Mouse (Mus musculus): ENCODE data around the gene 4933430I17Rik. TPM values are rescaled to one million over a fixed set of nuclear protein-coding genes. Genes with fewer than 3 reads are reported as not detected.

Gene 4933430I17Rik
- polyA plus RNA-seq, 1 experiment from 2014 or later: 0.41 TPM

DNA sequence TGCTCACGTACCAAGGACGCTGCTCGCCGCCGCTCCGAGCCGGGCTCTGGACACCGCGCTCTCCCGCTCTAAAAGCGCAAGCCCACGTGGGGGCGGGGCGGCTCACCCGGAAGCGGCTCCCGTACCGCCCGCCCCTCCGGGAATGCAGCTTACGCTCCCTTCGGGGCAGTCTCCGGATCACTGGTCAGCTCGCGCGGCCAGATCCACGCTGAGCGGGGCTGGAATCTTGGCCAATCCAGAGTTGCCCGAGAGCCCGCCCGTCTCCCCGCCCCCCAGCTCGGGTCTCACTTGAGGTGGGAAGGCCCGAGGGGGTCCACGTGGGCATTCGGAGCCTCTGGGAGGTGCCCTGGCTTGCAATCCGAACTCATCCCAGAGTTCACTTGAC lies 5.3 kb upstream of the 4933430I17Rik start, which contains the start of gene Alad:
Gene Alad (minus strand): TSS at position 70 of the 385 bp plus-strand sequence.
- Histone ChIP-seq H3K4me1 (ENCODE audit: control insufficient read depth, insufficient read depth, low read length) (peaks cover 43% of the 10 kb centered on the region), H3K9ac (ENCODE audit: low read length) (peak within 1 kb of the TSS; percentile 87), H3K27me3 (ENCODE audit: control insufficient read depth, insufficient read depth, low read length) (no peaks in the 10 kb centered on the region), H3K4me3 (ENCODE audit: low read length) (peak within 1 kb of the TSS; percentile 79), H3K36me3 (ENCODE audit: control insufficient read depth, insufficient read depth) (peaks cover 7% of the 10 kb centered on the region), H3K27ac (ENCODE audit: low read length) (peak within 1 kb of the TSS; percentile 79), H3K4me2 (ENCODE audit: low read depth, low read length) (peak within 1 kb of the TSS; percentile 91), H3K9me3 (replicated peaks; ENCODE audit: control insufficient read depth, low read length) (no peaks in the 10 kb centered on the region)
- ATAC-seq (replicated peaks; ENCODE audit: extremely low read depth, insufficient read depth, low FRiP score): peak; percentile 83
- WGBS: under 1% methylated on average over 37 of the region's 37 CpGs

DNA sequence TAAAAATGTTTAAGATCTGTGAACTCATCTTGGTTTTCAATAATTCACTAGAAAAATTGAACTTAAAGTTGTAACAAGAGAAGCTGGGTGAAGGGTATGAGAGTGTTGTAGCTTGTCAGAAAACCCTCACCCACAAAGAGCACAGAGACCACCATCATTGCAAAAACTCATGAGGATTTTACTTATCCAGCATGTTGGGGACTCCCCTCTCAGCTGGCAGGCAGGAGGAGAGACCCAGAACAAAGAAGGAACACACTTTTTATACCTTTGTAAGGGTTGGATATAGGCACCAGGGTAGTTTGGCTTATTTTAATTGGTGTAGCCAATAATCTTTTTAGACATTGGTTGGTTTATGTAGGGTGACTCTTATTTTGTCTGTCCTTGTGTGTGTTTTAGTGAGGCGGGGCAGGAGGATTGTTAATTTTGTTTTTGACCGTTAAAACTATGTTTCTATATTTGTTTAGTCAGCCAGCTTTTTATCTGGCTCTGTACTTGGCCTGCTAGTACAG lies 4.2 kb upstream of the 4933430I17Rik start:
- Histone ChIP-seq H3K27ac (ENCODE audit: low read length) (no peak overlapping the region), H3K4me2 (ENCODE audit: low read depth, low read length) (no peak overlapping the region), H3K4me3 (ENCODE audit: low read length) (no peak overlapping the region), H3K9ac (ENCODE audit: low read length) (no peak overlapping the region), H3K36me3 (ENCODE audit: control insufficient read depth, insufficient read depth) (peaks cover 7% of the 10 kb centered on the region), H3K4me1 (ENCODE audit: control insufficient read depth, insufficient read depth, low read length) (peaks cover 37% of the 10 kb centered on the region), H3K27me3 (ENCODE audit: control insufficient read depth, insufficient read depth, low read length) (no peaks in the 10 kb centered on the region), H3K9me3 (replicated peaks; ENCODE audit: control insufficient read depth, low read length) (no peaks in the 10 kb centered on the region)
- 73% methylated on average over 2 of the region's 2 CpGs for WGBS
- no peak for ATAC-seq (replicated peaks; ENCODE audit: extremely low read depth, insufficient read depth, low FRiP score)

- H3K9ac ChIP-seq (ENCODE audit: low read length): peak overlapping the region; percentile 51; the same call in 1 of the 2 replicates
- peak overlapping the region; percentile 88 for H3K4me3 ChIP-seq (ENCODE audit: low read length)
- H3K27ac ChIP-seq (ENCODE audit: low read length): no peak overlapping the region
- WGBS: under 1% methylated on average over 10 of the region's 10 CpGs
- ATAC-seq (replicated peaks; ENCODE audit: extremely low read depth, insufficient read depth, low FRiP score): no peak
- H3K9me3 ChIP-seq (replicated peaks; ENCODE audit: control insufficient read depth, low read length): no peaks in the 10 kb centered on the region
- peaks cover 9% of the 10 kb centered on the region for H3K4me1 ChIP-seq (ENCODE audit: control insufficient read depth, insufficient read depth, low read length)
- H3K27me3 ChIP-seq (ENCODE audit: control insufficient read depth, insufficient read depth, low read length): no peaks in the 10 kb centered on the region
- H3K4me2 ChIP-seq (ENCODE audit: low read depth, low read length): peak overlapping the region; percentile 59
- peaks cover 7% of the 10 kb centered on the region for H3K36me3 ChIP-seq (ENCODE audit: control insufficient read depth, insufficient read depth)
Observed at GRCm38 (mm10) chr4:62525489-62525811, 281 bp downstream of the 4933430I17Rik start.

- no peak for ATAC-seq (replicated peaks; ENCODE audit: extremely low read depth, insufficient read depth, low FRiP score)
- no peak overlapping the region for H3K27ac ChIP-seq (ENCODE audit: low read length)
- H3K4me2 ChIP-seq (ENCODE audit: low read depth, low read length): no peak overlapping the region
- H3K9me3 ChIP-seq (replicated peaks; ENCODE audit: control insufficient read depth, low read length): no peaks in the 10 kb centered on the region
- no peak overlapping the region for H3K4me3 ChIP-seq (ENCODE audit: low read length)
- H3K4me1 ChIP-seq (ENCODE audit: control insufficient read depth, insufficient read depth, low read length): peaks cover 9% of the 10 kb centered on the region
- H3K9ac ChIP-seq (ENCODE audit: low read length): no peak overlapping the region
- no peaks in the 10 kb centered on the region for H3K27me3 ChIP-seq (ENCODE audit: control insufficient read depth, insufficient read depth, low read length)
- 69% methylated on average over 2 of the region's 2 CpGs for WGBS
- peaks cover 7% of the 10 kb centered on the region for H3K36me3 ChIP-seq (ENCODE audit: control insufficient read depth, insufficient read depth)
Observed at GRCm38 (mm10) chr4:62526256-62526655, 1.1 kb downstream of the 4933430I17Rik start.

DNA sequence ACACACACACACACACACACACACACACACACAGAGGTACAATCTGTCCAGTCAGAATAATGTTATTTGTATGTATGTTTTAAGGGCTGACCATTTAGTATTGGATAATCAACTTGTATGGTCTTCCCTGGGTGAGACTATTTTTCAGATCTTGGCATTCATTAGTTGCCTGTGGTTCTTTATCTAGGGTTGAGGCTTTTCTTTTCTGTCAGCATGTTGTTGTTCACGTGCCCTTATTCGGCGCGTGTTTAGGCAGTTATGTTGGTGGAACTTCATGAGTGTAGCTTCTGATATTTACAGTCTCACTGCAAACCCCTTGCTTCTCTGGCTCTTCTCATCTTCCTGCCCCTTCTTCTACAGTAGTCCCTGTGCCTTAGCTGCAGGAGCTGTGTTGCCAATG lies 2.5 kb downstream of the 4933430I17Rik start:
- Histone ChIP-seq H3K4me2 (ENCODE audit: low read depth, low read length) (no peak overlapping the region), H3K4me1 (ENCODE audit: control insufficient read depth, insufficient read depth, low read length) (peaks cover 9% of the 10 kb centered on the region), H3K9ac (ENCODE audit: low read length) (no peak overlapping the region), H3K27me3 (ENCODE audit: control insufficient read depth, insufficient read depth, low read length) (no peaks in the 10 kb centered on the region), H3K36me3 (ENCODE audit: control insufficient read depth, insufficient read depth) (peaks cover 4% of the 10 kb centered on the region), H3K4me3 (ENCODE audit: low read length) (no peak overlapping the region), H3K9me3 (replicated peaks; ENCODE audit: control insufficient read depth, low read length) (no peaks in the 10 kb centered on the region), H3K27ac (ENCODE audit: low read length) (no peak overlapping the region)
- ATAC-seq (replicated peaks; ENCODE audit: extremely low read depth, insufficient read depth, low FRiP score): no peak
- WGBS: 69% methylated on average over 4 of the region's 4 CpGs

DNA sequence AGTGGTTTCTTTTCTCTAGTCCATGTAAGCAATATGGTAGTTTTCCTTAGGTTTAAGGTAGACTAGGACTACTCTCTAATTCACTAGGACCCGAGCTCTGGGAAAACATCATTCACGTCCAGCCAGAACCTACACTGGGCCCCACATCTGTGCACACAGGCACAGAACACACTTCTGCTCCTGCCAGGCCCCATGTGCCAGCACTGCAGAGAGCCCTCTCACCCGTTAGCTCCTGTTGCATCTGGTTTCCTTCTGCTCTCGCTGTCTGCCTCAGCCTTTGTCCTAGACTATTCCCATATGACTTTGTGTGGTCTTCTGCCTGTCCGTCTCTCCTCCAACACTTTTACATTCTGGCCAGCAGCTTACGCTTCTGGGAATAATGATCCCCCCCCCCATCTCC lies 8.6 kb downstream of the 4933430I17Rik start:
- Histone ChIP-seq H3K9ac (ENCODE audit: low read length) (no peak overlapping the region), H3K4me3 (ENCODE audit: low read length) (no peak overlapping the region), H3K27ac (ENCODE audit: low read length) (no peak overlapping the region), H3K4me2 (ENCODE audit: low read depth, low read length) (no peak overlapping the region), H3K36me3 (ENCODE audit: control insufficient read depth, insufficient read depth) (no peaks in the 10 kb centered on the region), H3K27me3 (ENCODE audit: control insufficient read depth, insufficient read depth, low read length) (no peaks in the 10 kb centered on the region), H3K9me3 (replicated peaks; ENCODE audit: control insufficient read depth, low read length) (no peaks in the 10 kb centered on the region), H3K4me1 (ENCODE audit: control insufficient read depth, insufficient read depth, low read length) (no peaks in the 10 kb centered on the region)
- no peak for ATAC-seq (replicated peaks; ENCODE audit: extremely low read depth, insufficient read depth, low FRiP score)
- 72% methylated on average over 6 of the region's 6 CpGs for WGBS

- Histone ChIP-seq H3K4me3 (ENCODE audit: low read length) (no peak overlapping the region), H3K27ac (ENCODE audit: low read length) (no peak overlapping the region), H3K27me3 (ENCODE audit: control insufficient read depth, insufficient read depth, low read length) (no peaks in the 10 kb centered on the region), H3K9ac (ENCODE audit: low read length) (no peak overlapping the region), H3K36me3 (ENCODE audit: control insufficient read depth, insufficient read depth) (no peaks in the 10 kb centered on the region), H3K4me2 (ENCODE audit: low read depth, low read length) (no peak overlapping the region), H3K4me1 (ENCODE audit: control insufficient read depth, insufficient read depth, low read length) (no peaks in the 10 kb centered on the region), H3K9me3 (replicated peaks; ENCODE audit: control insufficient read depth, low read length) (no peaks in the 10 kb centered on the region)
- no peak for ATAC-seq (replicated peaks; ENCODE audit: extremely low read depth, insufficient read depth, low FRiP score)
- 63% methylated on average over 3 of the region's 3 CpGs for WGBS
Observed at GRCm38 (mm10) chr4:62541802-62542201, 16.6 kb downstream of the 4933430I17Rik start.

DNA sequence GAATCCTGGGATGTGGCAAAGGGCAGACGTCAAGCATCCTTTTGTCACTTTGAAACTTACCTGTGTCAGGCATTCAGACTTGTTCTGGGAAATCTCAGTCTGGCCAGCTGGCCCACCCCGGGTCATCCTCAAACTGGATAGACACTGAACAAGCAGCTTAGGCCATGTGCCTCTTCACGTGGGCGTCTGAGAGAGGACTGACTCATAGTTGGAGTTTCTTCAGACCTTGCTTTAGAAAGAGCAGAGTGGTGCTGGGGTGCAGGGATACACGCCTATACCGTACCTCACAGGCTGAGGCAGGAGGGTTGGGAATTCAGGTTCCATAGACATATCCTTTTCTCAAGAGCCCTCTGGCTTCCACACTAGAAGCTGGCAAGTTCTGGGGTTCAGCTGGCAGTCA lies 18.6 kb downstream of the 4933430I17Rik start:
- no peak overlapping the region for H3K4me2 ChIP-seq (ENCODE audit: low read depth, low read length)
- H3K4me1 ChIP-seq (ENCODE audit: control insufficient read depth, insufficient read depth, low read length): no peaks in the 10 kb centered on the region
- no peaks in the 10 kb centered on the region for H3K9me3 ChIP-seq (replicated peaks; ENCODE audit: control insufficient read depth, low read length)
- H3K27me3 ChIP-seq (ENCODE audit: control insufficient read depth, insufficient read depth, low read length): no peaks in the 10 kb centered on the region
- no peak overlapping the region for H3K9ac ChIP-seq (ENCODE audit: low read length)
- H3K4me3 ChIP-seq (ENCODE audit: low read length): no peak overlapping the region
- WGBS: 72% methylated on average over 6 of the region's 6 CpGs
- no peaks in the 10 kb centered on the region for H3K36me3 ChIP-seq (ENCODE audit: control insufficient read depth, insufficient read depth)
- H3K27ac ChIP-seq (ENCODE audit: low read length): no peak overlapping the region
- ATAC-seq (replicated peaks; ENCODE audit: extremely low read depth, insufficient read depth, low FRiP score): no peak

- Histone ChIP-seq H3K27ac (ENCODE audit: low read length) (no peak overlapping the region), H3K4me3 (ENCODE audit: low read length) (no peak overlapping the region), H3K9me3 (replicated peaks; ENCODE audit: control insufficient read depth, low read length) (no peaks in the 10 kb centered on the region), H3K4me2 (ENCODE audit: low read depth, low read length) (no peak overlapping the region), H3K27me3 (ENCODE audit: control insufficient read depth, insufficient read depth, low read length) (no peaks in the 10 kb centered on the region), H3K9ac (ENCODE audit: low read length) (no peak overlapping the region), H3K4me1 (ENCODE audit: control insufficient read depth, insufficient read depth, low read length) (no peaks in the 10 kb centered on the region), H3K36me3 (ENCODE audit: control insufficient read depth, insufficient read depth) (no peaks in the 10 kb centered on the region)
- ATAC-seq (replicated peaks; ENCODE audit: extremely low read depth, insufficient read depth, low FRiP score): no peak
Observed at GRCm38 (mm10) chr4:62544801-62545200, 19.6 kb downstream of the 4933430I17Rik start.
